Mouse (Mus musculus): ENCODE results near the gene Gm13539.

DNA sequence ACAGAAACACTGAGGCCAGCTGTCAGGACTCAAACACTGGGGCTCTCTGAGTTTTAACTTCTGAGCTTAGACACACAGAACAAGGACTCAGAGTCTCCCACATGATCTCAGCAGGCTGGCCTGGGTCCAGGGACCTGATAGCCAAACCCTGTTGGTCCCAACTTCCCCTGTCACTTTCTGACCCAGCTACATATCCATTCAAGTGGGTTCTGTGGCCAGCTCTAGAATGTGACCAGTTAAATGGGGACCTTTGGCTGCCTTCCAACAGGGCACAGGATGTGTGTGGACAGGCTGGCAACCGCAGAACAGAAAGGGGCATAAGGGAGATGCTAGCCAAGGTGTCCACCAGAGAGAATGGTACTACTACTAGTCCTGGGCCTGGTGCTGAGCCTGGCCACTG, 40.7 kb downstream of the Gm13539 start, which contains the start of gene Lcn9:
- TF ChIP-seq POLR2A (IDR thresholded peaks at IDR 0.05; ENCODE audit: borderline replicate concordance, insufficient read depth, low read length) = no peak
- no peak for TF ChIP-seq CTCF (IDR thresholded peaks at IDR 0.05; ENCODE audit: borderline replicate concordance, insufficient read depth, low read depth, low read length)
